ENCODE assay signal across 15 mouse cellular contexts in genomic region chr5:74897133-74897532, GRCm38 (mm10).
DNase-seq lines count a peak whose midpoint lies in the region; ATAC-seq and TF ChIP-seq lines count a peak whose summit lies in the region.
"Had no signal": no experiment of that assay in that cellular context is flagged by ENCODE, and none has a peak within 500 bp of the region (broad histone marks: within the 10 kb centered on the region; RNA-seq: fewer than 3 reads in every experiment).

No protein-coding gene starts in this region.

- no peaks in the 10 kb centered on the region for H3K9me3 ChIP-seq in heart, embryonic 10.5 days
- no peaks in the 10 kb centered on the region for H3K9me3 ChIP-seq in embryonic facial prominence, embryonic 14.5 days (ENCODE audit: control insufficient read depth, low read length)
- H3K9me3 ChIP-seq in limb, embryonic 15.5 days, result no peaks in the 10 kb centered on the region
- H3K9me3 ChIP-seq: liver, embryonic 13.5 days; midbrain, embryonic 12.5 days had no signal

- DNase-seq in adrenal gland, adult (ENCODE audit: inconsistent age in 2 of 2, low spot score in 1 of 2), result peak; percentile 28 to 67
- DNase-seq in adrenal gland, adult 8-10 months, result no peak
- peak; percentile 37 to 59 for DNase-seq in heart, adult 2 months
- DNase-seq in heart, embryonic 10.5 days (ENCODE audit: low spot score), result no peak
- peak; percentile 71 for DNase-seq in embryonic facial prominence, embryonic 14.5 days (ENCODE audit: low spot score)
- DNase-seq in layer of hippocampus, adult 18-20 months (ENCODE audit: low spot score in 2 of 2), result no peak
- no peak for DNase-seq in thymus, adult 18-20 months
- DNase-seq: cerebellum, adult 9-10 months; kidney, adult 8-10 months; liver, embryonic 13.5 days; right cerebral cortex, postnatal 14 days had no signal

- no peaks in the 10 kb centered on the region for H3K27me3 ChIP-seq in heart, adult 2 months (ENCODE audit: control insufficient read depth, insufficient read depth, low read length)
- H3K27me3 ChIP-seq in heart, embryonic 10.5 days (ENCODE audit: insufficient read depth, poor library complexity, severe bottlenecking), result peaks cover 25% of the 10 kb centered on the region; the same call in 1 of the 2 replicates
- no peaks in the 10 kb centered on the region for H3K27me3 ChIP-seq in embryonic facial prominence, embryonic 14.5 days (replicated peaks; ENCODE audit: control insufficient read depth, insufficient read depth, low read length)
- H3K27me3 ChIP-seq in limb, embryonic 15.5 days, result no peaks in the 10 kb centered on the region
- H3K27me3 ChIP-seq: liver, embryonic 13.5 days had no signal

- H3K4me1 ChIP-seq in heart, adult 2 months (ENCODE audit: control insufficient read depth, insufficient read depth, low read length), result no peaks in the 10 kb centered on the region
- no peaks in the 10 kb centered on the region for H3K4me1 ChIP-seq in heart, embryonic 10.5 days
- peaks cover 3% of the 10 kb centered on the region; the same call in 1 of the 2 replicates for H3K4me1 ChIP-seq in embryonic facial prominence, embryonic 14.5 days (ENCODE audit: control insufficient read depth, insufficient read depth, low read length)
- peaks cover 9% of the 10 kb centered on the region; the same call in 1 of the 2 replicates for H3K4me1 ChIP-seq in limb, embryonic 15.5 days
- H3K4me1 ChIP-seq: liver, embryonic 13.5 days; midbrain, embryonic 12.5 days had no signal

- H3K4me3 ChIP-seq in heart, adult 2 months, result no peak overlapping the region
- no peak overlapping the region for H3K4me3 ChIP-seq in heart, embryonic 10.5 days
- no peak overlapping the region for H3K4me3 ChIP-seq in embryonic facial prominence, embryonic 14.5 days (ENCODE audit: low read depth, low read length)
- H3K4me3 ChIP-seq in limb, embryonic 15.5 days, result no peak overlapping the region
- H3K4me3 ChIP-seq: layer of hippocampus, adult 2 months; liver, embryonic 13.5 days; midbrain, embryonic 12.5 days had no signal

- no peaks in the 10 kb centered on the region for H3K79me2 ChIP-seq in heart, adult 2 months (replicated peaks; ENCODE audit: control insufficient read depth, insufficient read depth, low read length)

- intact Hi-C loops in heart, adult 2 months (cut with DNase I), result no loop called here

- TF ChIP-seq EP300 in heart, adult 2 months (IDR thresholded peaks at IDR 0.05; ENCODE audit: insufficient read depth, low read depth, low read length), result no peak

- no peak for ATAC-seq in embryonic facial prominence, embryonic 14.5 days (ENCODE audit: low read depth)
- no peak for ATAC-seq in limb, embryonic 15.5 days (ENCODE audit: insufficient number of reproducible peaks, low FRiP score, low TSS enrichment, low read depth)
- ATAC-seq: hindbrain, postnatal 0 days had no signal

- H3K36me3 ChIP-seq in heart, adult 2 months (ENCODE audit: control insufficient read depth, insufficient read depth, low read length), result no peaks in the 10 kb centered on the region
- no peaks in the 10 kb centered on the region for H3K36me3 ChIP-seq in heart, embryonic 10.5 days
- no peaks in the 10 kb centered on the region for H3K36me3 ChIP-seq in embryonic facial prominence, embryonic 14.5 days (ENCODE audit: control insufficient read depth, insufficient read depth, low read length)
- H3K36me3 ChIP-seq in limb, embryonic 15.5 days, result no peaks in the 10 kb centered on the region
- H3K36me3 ChIP-seq: liver, embryonic 13.5 days; midbrain, embryonic 12.5 days had no signal

- TF ChIP-seq POLR2A in heart, adult 2 months (IDR thresholded peaks at IDR 0.05; ENCODE audit: insufficient read depth, low read depth, low read length), result no peak

- WGBS in heart, adult 2 months, result 62% methylated on average over 8 of the region's 8 CpGs
- WGBS in heart, embryonic 10.5 days, result 84% methylated on average over 8 of the region's 8 CpGs
- 74% methylated on average over 8 of the region's 8 CpGs for WGBS in embryonic facial prominence, embryonic 14.5 days
- 62% methylated on average over 8 of the region's 8 CpGs for WGBS in limb, embryonic 15.5 days

- no peak overlapping the region for H3K9ac ChIP-seq in heart, adult 2 months (ENCODE audit: low read depth, low read length)
- no peak overlapping the region for H3K9ac ChIP-seq in embryonic facial prominence, embryonic 14.5 days (ENCODE audit: low read depth, low read length)
- H3K9ac ChIP-seq in limb, embryonic 15.5 days, result no peak overlapping the region
- H3K9ac ChIP-seq: liver, embryonic 13.5 days; midbrain, embryonic 12.5 days had no signal

- H3K27ac ChIP-seq in heart, adult 2 months, result peak overlapping the region; percentile 40
- H3K27ac ChIP-seq in heart, embryonic 10.5 days, result no peak overlapping the region
- H3K27ac ChIP-seq in embryonic facial prominence, embryonic 14.5 days (replicated peaks; ENCODE audit: low read depth, low read length), result no peak overlapping the region
- 0 out of 2 replicates have a peak overlapping the region, but pooled peaks have one; percentile 17 for H3K27ac ChIP-seq in limb, embryonic 15.5 days
- H3K27ac ChIP-seq: hindbrain, postnatal 0 days; layer of hippocampus, adult 2 months; liver, embryonic 13.5 days; midbrain, embryonic 12.5 days had no signal

- no peak overlapping the region for H3K4me2 ChIP-seq in embryonic facial prominence, embryonic 14.5 days (ENCODE audit: low read depth, low read length)
- no peak overlapping the region for H3K4me2 ChIP-seq in limb, embryonic 15.5 days
- H3K4me2 ChIP-seq: liver, embryonic 13.5 days; midbrain, embryonic 12.5 days had no signal

- TF ChIP-seq CTCF in heart, adult 2 months (IDR thresholded peaks at IDR 0.05), result no peak

Comparison
In these comparisons a context has a peak if more than half of its experiments do, and no peak if none do; other contexts are left out.
1. DNase-seq: peak in adrenal gland, adult (2 of 2), heart, adult 2 months (2 of 2) and embryonic facial prominence, embryonic 14.5 days (single experiment); none in adrenal gland, adult 8-10 months (single experiment), heart, embryonic 10.5 days (single experiment), layer of hippocampus, adult 18-20 months (0 of 2) and thymus, adult 18-20 months (0 of 2).
2. H3K27ac ChIP-seq: peak in heart, adult 2 months (single experiment) and limb, embryonic 15.5 days (single experiment); none in heart, embryonic 10.5 days (single experiment) and embryonic facial prominence, embryonic 14.5 days (single experiment).